9 mouse cellular contexts compared by ENCODE assay signal in genomic region chr11:5522798-5523415, GRCm38 (mm10). TPM values are rescaled to one million over a fixed set of nuclear protein-coding genes. Genes with fewer than 3 reads are reported as not detected.
A peak's percentile ranks its signal among the peaks of the same experiment; 100 is the strongest.
DNase-seq lines count a peak whose midpoint lies in the region; ATAC-seq and TF ChIP-seq lines count a peak whose summit lies in the region.
"Had no signal": no experiment of that assay in that cellular context is flagged by ENCODE, and none has a peak within 500 bp of the region (broad histone marks: within the 10 kb centered on the region; RNA-seq: fewer than 3 reads in every experiment).

No protein-coding gene starts in this region.

- H3K27ac ChIP-seq in lung, embryonic 14.5 days (ENCODE audit: low read depth) = no peak overlapping the region
- H3K27ac ChIP-seq in forebrain, embryonic 14.5 days (ENCODE audit: low read depth, low read length) = no peak overlapping the region
- H3K27ac ChIP-seq in limb, embryonic 10.5 days = no peak overlapping the region
- no peak overlapping the region for H3K27ac ChIP-seq in neural tube, embryonic 14.5 days (ENCODE audit: low read depth, low read length)

- no peak for TF ChIP-seq CTCF in lung, embryonic 14.5 days (IDR thresholded peaks at IDR 0.05; ENCODE audit: low read depth)

- peak overlapping the region; percentile 98 for H3K4me3 ChIP-seq in lung, embryonic 14.5 days (ENCODE audit: low read depth, low read length)
- no peak overlapping the region for H3K4me3 ChIP-seq in forebrain, embryonic 14.5 days (ENCODE audit: low read depth, low read length)
- H3K4me3 ChIP-seq in limb, embryonic 10.5 days = peak overlapping the region; percentile 97
- H3K4me3 ChIP-seq in neural tube, embryonic 14.5 days (ENCODE audit: low read depth, low read length) = no peak overlapping the region

- H3K9me3 ChIP-seq in lung, embryonic 14.5 days (ENCODE audit: low read depth, low read length) = no peaks in the 10 kb centered on the region
- no peaks in the 10 kb centered on the region for H3K9me3 ChIP-seq in forebrain, embryonic 14.5 days (replicated peaks; ENCODE audit: control insufficient read depth, low read length)
- H3K9me3 ChIP-seq in limb, embryonic 10.5 days (replicated peaks) = no peaks in the 10 kb centered on the region
- no peaks in the 10 kb centered on the region for H3K9me3 ChIP-seq in neural tube, embryonic 14.5 days (ENCODE audit: control insufficient read depth, low read length)

- no peak for DNase-seq in lung, embryonic 14.5 days
- no peak for DNase-seq in lung, postnatal 25 days (ENCODE audit: low spot score)
- DNase-seq in forebrain, embryonic 14.5 days (ENCODE audit: low spot score) = no peak
- no peak for DNase-seq in limb, embryonic 10.5 days (ENCODE audit: low spot score)
- DNase-seq in adipocyte (ENCODE audit: low spot score) = no peak
- DNase-seq in right cerebral cortex, postnatal 25 days = no peak
- DNase-seq in urinary bladder, adult 18-20 months (ENCODE audit: low spot score in 2 of 2) = no peak

- peaks cover 55% of the 10 kb centered on the region for H3K36me3 ChIP-seq in lung, embryonic 14.5 days (ENCODE audit: insufficient read depth)
- H3K36me3 ChIP-seq in forebrain, embryonic 14.5 days (ENCODE audit: control insufficient read depth, insufficient read depth, low read length) = peaks cover 56% of the 10 kb centered on the region
- H3K36me3 ChIP-seq in limb, embryonic 10.5 days = peaks cover 60% of the 10 kb centered on the region
- peaks cover 40% of the 10 kb centered on the region for H3K36me3 ChIP-seq in neural tube, embryonic 14.5 days (ENCODE audit: control insufficient read depth, insufficient read depth, low read length)

- WGBS in lung, embryonic 14.5 days = 87% methylated on average over 11 of the region's 11 CpGs
- 89% methylated on average over 11 of the region's 11 CpGs for WGBS in forebrain, embryonic 14.5 days
- WGBS in limb, embryonic 10.5 days = 95% methylated on average over 11 of the region's 11 CpGs
- WGBS in neural tube, embryonic 14.5 days = 92% methylated on average over 11 of the region's 11 CpGs

- no peak overlapping the region for H3K9ac ChIP-seq in lung, embryonic 14.5 days
- H3K9ac ChIP-seq in forebrain, embryonic 14.5 days (ENCODE audit: low read length) = no peak overlapping the region
- no peak overlapping the region for H3K9ac ChIP-seq in neural tube, embryonic 14.5 days (replicated peaks; ENCODE audit: low read depth, low read length)

- H3K4me1 ChIP-seq in lung, embryonic 14.5 days (ENCODE audit: insufficient read depth) = no peaks in the 10 kb centered on the region
- H3K4me1 ChIP-seq in forebrain, embryonic 14.5 days (ENCODE audit: control insufficient read depth, insufficient read depth, low read length) = peaks cover 5% of the 10 kb centered on the region
- peaks cover 24% of the 10 kb centered on the region for H3K4me1 ChIP-seq in limb, embryonic 10.5 days
- peaks cover 23% of the 10 kb centered on the region for H3K4me1 ChIP-seq in neural tube, embryonic 14.5 days (ENCODE audit: control insufficient read depth, insufficient read depth, low read length)

- H3K27me3 ChIP-seq in lung, embryonic 14.5 days (ENCODE audit: insufficient read depth, low read length) = no peaks in the 10 kb centered on the region
- H3K27me3 ChIP-seq in forebrain, embryonic 14.5 days (replicated peaks; ENCODE audit: control insufficient read depth, insufficient read depth, low read length) = no peaks in the 10 kb centered on the region
- no peaks in the 10 kb centered on the region for H3K27me3 ChIP-seq in limb, embryonic 10.5 days (ENCODE audit: low read depth, poor library complexity, severe bottlenecking)
- no peaks in the 10 kb centered on the region for H3K27me3 ChIP-seq in neural tube, embryonic 14.5 days (ENCODE audit: control insufficient read depth, insufficient read depth, low read length)

- H3K4me2 ChIP-seq in lung, embryonic 14.5 days = peak overlapping the region; percentile 77
- peak overlapping the region; percentile 78; the same call in 1 of the 2 replicates for H3K4me2 ChIP-seq in forebrain, embryonic 14.5 days (ENCODE audit: low read length)
- H3K4me2 ChIP-seq in neural tube, embryonic 14.5 days (ENCODE audit: low read depth, low read length) = peak overlapping the region; percentile 73

- no peak for ATAC-seq in lung, embryonic 14.5 days (ENCODE audit: insufficient read depth)
- no peak for ATAC-seq in forebrain, embryonic 14.5 days
- no peak for ATAC-seq in neural tube, embryonic 14.5 days (ENCODE audit: low read depth)

RNA-seq across cellular contexts. Expression of gene Xbp1, which starts 2.4 kb away (rescaled TPM):
- 180 and 193 TPM in 2 replicates for polyA plus RNA-seq in lung, embryonic 14.5 days (2014; fragmentation: Nextera tagmentation; extraction: Ambion mirVana)
- 124 and 145 TPM in 2 replicates for polyA plus RNA-seq in forebrain, embryonic 14.5 days (2014; fragmentation: Nextera tagmentation; extraction: Ambion mirVana)
- polyA plus RNA-seq in limb, embryonic 10.5 days (2016; fragmentation: Nextera tagmentation; extraction: Ambion mirVana) = 128 and 137 TPM in 2 replicates
- polyA plus RNA-seq in neural tube, embryonic 14.5 days (2014; fragmentation: Nextera tagmentation; extraction: Ambion mirVana) = 131 and 134 TPM in 2 replicates

RNA-seq across cellular contexts. Expression of gene Ccdc117, which starts 19.1 kb away (rescaled TPM):
- polyA plus RNA-seq in lung, embryonic 14.5 days (2014; fragmentation: Nextera tagmentation; extraction: Ambion mirVana) = 22.4 and 24.9 TPM in 2 replicates
- 13.1 and 14.8 TPM in 2 replicates for polyA plus RNA-seq in forebrain, embryonic 14.5 days (2014; fragmentation: Nextera tagmentation; extraction: Ambion mirVana)
- 31.8 and 38.7 TPM in 2 replicates for polyA plus RNA-seq in limb, embryonic 10.5 days (2016; fragmentation: Nextera tagmentation; extraction: Ambion mirVana)
- 10.4 and 14.1 TPM in 2 replicates for polyA plus RNA-seq in neural tube, embryonic 14.5 days (2014; fragmentation: Nextera tagmentation; extraction: Ambion mirVana)

RNA-seq across cellular contexts. Expression of gene Ankrd36, which starts 46.6 kb away (rescaled TPM):
- not detected in 2 replicates for polyA plus RNA-seq in lung, embryonic 14.5 days (2014; fragmentation: Nextera tagmentation; extraction: Ambion mirVana)
- not detected in 2 replicates for polyA plus RNA-seq in forebrain, embryonic 14.5 days (2014; fragmentation: Nextera tagmentation; extraction: Ambion mirVana)
- polyA plus RNA-seq in limb, embryonic 10.5 days (2016; fragmentation: Nextera tagmentation; extraction: Ambion mirVana) = not detected in 2 replicates
- not detected in 2 replicates for polyA plus RNA-seq in neural tube, embryonic 14.5 days (2014; fragmentation: Nextera tagmentation; extraction: Ambion mirVana)
- polyA plus RNA-seq: embryonic facial prominence, embryonic 11.5 days had no signal

Comparison
In these comparisons a context has a peak if more than half of its experiments do, and no peak if none do; other contexts are left out.
1. H3K4me3 ChIP-seq: peak in lung, embryonic 14.5 days (single experiment) and limb, embryonic 10.5 days (single experiment); none in forebrain, embryonic 14.5 days (single experiment) and neural tube, embryonic 14.5 days (single experiment).
2. Peak in every context shown above with its lines, with median percentiles within 50 percentile points of each other: H3K4me2 ChIP-seq.